Mouse (Mus musculus): Measurements from ENCODE around the gene Cpne6. TPM values are rescaled to one million over a fixed set of nuclear protein-coding genes. Genes with fewer than 3 reads are reported as not detected.

Cpne6 gene
- total RNA-seq, 2 experiments from 2014 or later = not detected

DNA sequence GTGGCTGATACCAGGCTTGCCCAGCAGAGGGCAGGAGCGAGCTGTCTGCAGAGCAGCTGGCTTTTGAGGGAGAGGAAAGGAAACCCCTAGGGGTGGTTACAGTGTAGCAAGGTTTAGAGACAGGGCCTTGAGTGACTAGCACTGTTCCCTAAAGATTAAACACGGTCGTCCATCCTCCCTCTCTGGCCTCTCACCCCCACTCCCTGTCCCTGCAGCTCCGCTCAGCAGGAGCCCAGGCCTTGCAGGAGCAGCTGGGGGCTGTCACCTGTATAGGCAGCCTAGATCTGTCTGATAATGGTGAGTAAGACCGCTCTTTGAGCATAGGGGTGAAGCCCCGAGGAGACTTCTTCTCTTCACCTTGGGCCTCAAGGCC, 12.8 kb upstream of the Cpne6 start:
- DNase-seq = peak; percentile 75

GRCm38 (mm10) chr14:55505612-55506011, 4.6 kb upstream of the Cpne6 start:
- no peak for DNase-seq

- DNase-seq = no peak
These were observed 2.4 kb upstream of the Cpne6 start for GRCm38 (mm10) chr14:55507801-55508200.

DNA sequence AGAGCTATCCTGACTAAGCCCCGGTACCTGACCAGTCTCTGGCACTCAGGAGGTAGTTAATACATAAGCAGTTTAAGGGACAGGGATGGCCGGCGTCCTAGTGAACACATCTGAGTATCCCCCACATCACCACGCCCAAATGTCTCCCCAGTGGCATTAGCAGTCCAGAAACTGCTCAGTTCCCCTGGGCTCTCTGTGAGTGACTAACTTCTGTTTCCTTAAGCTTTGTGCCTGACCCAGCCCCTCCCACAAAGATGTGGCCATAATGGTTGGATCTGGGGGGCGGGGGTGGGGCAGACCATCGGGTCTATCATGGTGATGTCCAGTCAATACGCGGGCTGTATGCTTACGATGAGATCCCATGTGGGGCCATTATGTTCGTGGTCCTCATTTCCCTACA, 705 bp upstream of the Cpne6 start:
- DNase-seq = no peak

- no peak for DNase-seq
These were observed 792 bp downstream of the Cpne6 start for GRCm38 (mm10) chr14:55511037-55511436.

- no peak for DNase-seq
These were observed 3.7 kb downstream of the Cpne6 start for GRCm38 (mm10) chr14:55513927-55514326.

- DNase-seq = no peak
These were observed 5.6 kb downstream of the Cpne6 start for GRCm38 (mm10) chr14:55515846-55516245.

GRCm38 (mm10) chr14:55518897-55519296, 8.7 kb downstream of the Cpne6 start:
- no peak for DNase-seq

DNA sequence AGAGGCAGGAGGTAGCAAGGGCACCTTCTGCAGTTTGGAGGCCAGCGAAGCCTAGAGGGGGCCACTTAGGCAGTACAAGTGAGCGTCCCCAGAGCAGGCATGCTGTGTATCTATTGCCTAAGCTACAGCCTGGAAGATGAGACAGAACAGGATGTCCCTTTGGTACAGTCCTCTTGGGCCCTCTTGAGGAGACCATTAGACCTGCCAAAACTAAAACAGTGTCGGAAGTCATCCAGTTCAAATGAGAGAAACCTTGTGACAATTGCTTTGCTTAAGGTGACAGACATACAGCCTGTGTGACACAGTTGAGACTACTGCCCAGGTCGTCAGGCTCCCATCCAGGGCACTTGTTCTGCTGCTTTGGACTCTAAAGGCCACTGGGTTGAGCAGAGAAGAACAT, 9.4 kb downstream of the Cpne6 start:
- DNase-seq = no peak

DNA sequence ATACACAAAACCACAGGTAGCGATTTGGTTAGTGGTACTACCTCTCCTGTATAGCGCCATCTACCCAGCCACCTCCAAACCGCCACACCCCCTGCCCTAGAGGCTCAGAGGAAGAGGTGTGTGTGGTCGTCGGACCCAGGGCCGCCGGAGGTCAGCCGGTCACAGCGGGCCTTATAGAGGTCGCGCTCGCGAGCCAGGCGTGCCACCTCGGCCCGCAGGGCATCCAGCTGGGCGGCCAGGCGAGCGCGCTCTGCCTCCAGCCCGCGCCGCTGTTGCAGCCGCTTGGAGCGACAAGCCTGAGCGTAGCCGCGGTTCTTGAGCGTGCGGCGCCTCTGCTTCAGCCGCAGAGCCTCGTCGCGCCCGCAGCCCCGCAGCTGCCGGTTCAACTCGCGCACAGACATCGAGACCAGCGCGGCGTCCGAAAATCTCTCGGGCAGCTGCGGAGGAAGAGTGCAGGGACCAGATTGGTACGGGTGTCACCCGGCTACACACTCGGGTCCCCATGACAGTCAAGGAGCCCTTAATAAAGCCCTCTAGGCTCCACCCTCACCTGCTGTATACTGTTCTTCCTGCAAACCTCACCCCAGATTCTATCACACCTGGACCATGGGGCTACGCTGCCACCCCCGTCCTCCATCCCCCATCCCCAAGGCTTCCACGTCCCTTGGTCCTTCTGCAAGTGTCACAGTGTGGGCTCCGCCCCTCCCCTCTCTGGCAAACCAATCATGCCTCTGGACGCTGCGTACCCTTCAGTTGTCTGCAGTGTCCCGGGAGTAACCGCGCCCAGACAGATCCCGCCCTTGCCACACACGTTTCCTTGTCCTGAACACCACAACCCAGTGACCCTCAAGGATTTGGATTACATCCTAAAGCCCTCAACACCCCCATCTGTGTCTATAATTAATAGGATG, 10.5 kb downstream of the Cpne6 start:
- DNase-seq = no peak

DNA sequence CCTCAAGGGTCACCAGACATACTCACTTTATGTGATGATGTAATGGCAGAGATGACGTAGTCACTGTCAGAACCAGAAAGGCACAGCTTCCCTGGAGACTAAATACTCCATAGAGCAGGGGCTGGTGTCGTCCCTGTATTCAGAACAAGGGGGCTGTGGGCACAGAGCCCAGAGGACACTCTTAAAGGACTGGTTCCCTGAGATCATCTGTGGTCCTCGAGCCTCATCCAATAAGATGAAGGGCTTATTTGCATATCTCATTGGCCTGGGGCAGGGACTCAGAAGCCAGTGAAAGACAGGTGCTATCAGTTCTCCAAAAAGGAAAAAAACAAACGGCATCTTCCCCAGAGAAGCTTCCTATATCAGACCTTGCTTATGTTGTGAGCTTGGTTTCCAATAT, 13.8 kb downstream of the Cpne6 start:
- DNase-seq = no peak

- DNase-seq = no peak
These were observed 14.5 kb downstream of the Cpne6 start, which contains the start of gene Nrl for GRCm38 (mm10) chr14:55524785-55525184. Nrl (minus strand) TSS chr14:55524981.

GRCm38 (mm10) chr14:55526674-55527073, 16.4 kb downstream of the Cpne6 start:
- no peak for DNase-seq

DNA sequence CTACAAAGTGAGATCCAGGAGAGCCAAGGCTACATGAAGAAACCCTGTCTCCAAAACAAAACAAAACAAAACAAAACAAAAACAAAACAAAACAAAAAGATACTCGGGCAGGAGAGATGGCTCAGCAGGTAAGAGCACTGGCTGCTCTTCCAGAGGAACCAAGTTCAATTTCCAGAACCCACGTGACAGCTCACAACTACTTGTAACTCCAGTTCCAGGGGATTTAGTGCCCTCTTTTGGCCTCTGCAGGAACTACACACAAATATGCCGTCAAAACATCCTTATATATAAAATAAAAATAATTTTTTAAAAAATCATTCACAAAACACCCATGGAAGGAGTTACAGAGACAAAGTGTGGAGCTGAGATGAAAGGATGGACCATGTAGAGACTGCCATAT, 17.7 kb downstream of the Cpne6 start:
- DNase-seq = no peak

- no peak for DNase-seq
These were observed 26.0 kb downstream of the Cpne6 start for GRCm38 (mm10) chr14:55536116-55536745.

GRCm38 (mm10) chr14:55540067-55540786, 30.0 kb downstream of the Cpne6 start, which contains the start of gene Pck2:
Pck2 (plus strand) TSS chr14:55540266.
- DNase-seq = peak; percentile 91

- peak; percentile 76 for DNase-seq
These were observed 30.6 kb downstream of the Cpne6 start for GRCm38 (mm10) chr14:55540787-55541321.

DNA sequence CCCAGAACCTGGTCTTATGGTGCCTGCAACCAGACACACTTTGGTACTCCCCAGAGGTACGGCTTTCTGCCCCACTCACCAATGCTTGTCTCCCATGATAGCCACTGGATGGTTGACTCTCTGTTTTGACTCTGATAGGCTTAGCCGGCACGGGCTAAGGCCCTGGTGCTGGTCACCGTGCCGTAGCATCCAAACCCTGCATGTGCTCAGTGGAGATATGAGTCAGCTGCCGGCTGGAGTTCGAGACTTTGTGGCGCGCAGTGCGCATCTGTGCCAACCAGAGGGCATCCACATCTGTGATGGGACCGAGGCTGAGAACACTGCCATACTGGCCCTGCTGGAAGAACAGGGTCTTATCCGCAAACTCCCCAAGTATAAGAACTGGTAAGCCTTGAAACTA, 32.0 kb downstream of the Cpne6 start:
- DNase-seq = no peak

- no peak for DNase-seq
These were observed 34.1 kb downstream of the Cpne6 start for GRCm38 (mm10) chr14:55544334-55544733.

GRCm38 (mm10) chr14:55550191-55550590, 39.9 kb downstream of the Cpne6 start:
- DNase-seq = no peak

- DNase-seq = no peak
These were observed 41.1 kb downstream of the Cpne6 start for GRCm38 (mm10) chr14:55551347-55551746.

DNA sequence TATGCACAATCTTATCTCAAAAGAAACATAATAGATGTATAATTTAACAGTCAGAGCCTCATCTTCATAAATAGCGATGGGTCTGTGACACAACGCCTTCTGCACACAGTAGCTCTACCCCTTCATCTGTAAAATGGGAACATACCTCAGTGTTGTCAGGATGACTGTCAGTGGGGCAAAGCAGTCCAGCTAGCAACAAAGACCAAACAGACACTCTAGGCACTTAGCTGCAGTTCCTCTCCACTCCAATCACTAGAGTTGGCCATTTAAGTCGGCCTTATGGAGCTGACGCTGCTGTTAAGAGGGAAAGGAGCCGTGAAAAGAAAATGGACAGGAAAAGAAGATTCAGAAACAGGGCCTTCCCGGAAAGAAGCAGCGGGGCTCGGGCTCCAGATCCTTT, 41.5 kb downstream of the Cpne6 start:
- DNase-seq = no peak

GRCm38 (mm10) chr14:55554635-55555034, 44.4 kb downstream of the Cpne6 start:
- DNase-seq = no peak

Data from gastrocnemius, postnatal 25 days (tissue).